Mouse (Mus musculus) activated CD4-positive, CD25-positive, alpha-beta regulatory T cell, adult 4 months (primary cell): ENCODE results near the gene Rorb. TPM values are rescaled to one million over a fixed set of nuclear protein-coding genes. Genes with fewer than 3 reads are reported as not detected.
A peak's percentile ranks its signal among the peaks of the same experiment; 100 is the strongest.

ENCODE experiments used
- ATAC-seq: one replicate; pipeline ENCODE4 v1.8.0; 2017
- polyA plus RNA-seq, 2 experiments: library from polyadenylated mRNA; unstranded; fragments of 100-300 nt; shearing (Covaris generic); gene quantifications; one replicate each; pipeline ENCODE4 v1.2.1; 2017

Gene Rorb
- polyA plus RNA-seq: under 1 TPM; 0.09 to 0.52 TPM

DNA sequence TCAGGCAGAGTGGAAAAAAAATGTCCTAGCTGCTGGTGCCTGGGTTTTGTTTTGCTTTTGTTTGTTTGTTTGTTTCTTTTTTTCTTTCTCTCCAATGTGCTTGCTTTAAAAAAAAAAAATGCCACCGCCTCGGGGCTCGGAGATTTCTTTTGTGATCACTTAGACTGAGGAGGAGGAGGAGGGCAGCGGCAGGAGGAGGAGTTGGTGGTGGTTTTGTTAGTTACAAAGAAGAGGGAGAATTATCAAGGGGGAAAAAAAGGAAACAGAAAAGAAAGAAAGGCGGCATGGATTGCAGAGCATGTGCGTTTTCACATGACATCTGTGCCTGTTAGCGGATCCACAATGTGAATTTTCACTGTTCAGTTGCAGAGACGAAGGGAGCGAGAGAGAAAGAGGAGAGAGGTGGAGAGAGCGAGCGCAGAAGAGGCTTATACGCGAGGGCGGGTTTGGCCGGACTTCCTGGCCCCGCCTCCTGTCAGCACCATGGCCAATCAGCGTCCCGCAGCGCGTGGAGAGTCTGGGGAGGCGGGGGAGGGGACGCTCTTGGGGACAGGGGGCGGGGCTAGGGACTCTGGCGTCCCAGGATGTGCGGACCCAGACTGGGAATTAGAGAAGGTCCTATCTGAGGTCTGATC, at the start of gene Rorb:
TSS of gene Rorb (minus strand) at position 404 of the 635 bp plus-strand sequence.
- peak; percentile 80 for ATAC-seq

DNA sequence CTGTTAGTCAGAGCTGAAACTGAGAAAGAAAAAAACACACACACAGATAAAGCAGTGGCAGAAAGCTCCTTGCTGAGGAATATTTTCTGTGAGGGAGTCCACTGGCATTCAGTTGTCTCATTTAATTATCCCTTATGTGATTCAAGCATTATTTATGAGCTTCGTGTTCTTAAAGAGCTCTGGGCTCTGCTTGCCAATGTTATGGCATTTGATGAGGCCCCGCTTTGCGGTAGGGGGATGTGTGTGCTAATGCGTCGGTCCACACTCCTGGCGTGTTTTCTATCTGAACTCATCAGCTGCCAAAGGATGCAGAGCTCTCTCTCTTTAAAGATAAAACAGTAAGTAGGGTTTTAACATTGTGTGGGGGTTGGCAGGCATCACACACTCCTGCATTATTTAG, 37.9 kb upstream of the Rorb start:
- no peak for ATAC-seq

DNA sequence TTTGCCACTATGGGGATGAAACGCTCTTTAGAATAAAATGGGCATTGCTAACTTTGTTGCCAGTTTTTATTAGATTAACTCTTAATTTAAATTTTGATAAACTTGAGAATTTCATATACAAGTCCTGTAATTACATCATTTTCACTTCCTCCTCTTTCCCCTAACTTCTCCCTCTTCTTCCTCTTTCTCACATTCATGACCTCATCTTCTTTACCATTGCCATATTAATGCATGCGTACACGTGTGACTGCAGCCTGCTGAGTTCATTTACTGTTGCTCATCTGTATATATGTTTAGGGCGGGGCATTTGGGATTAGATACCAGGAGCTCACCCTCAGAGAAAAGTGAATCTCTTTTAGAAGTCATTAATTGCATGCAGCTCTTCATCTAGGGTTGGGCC, 33.5 kb upstream of the Rorb start:
- no peak for ATAC-seq

DNA sequence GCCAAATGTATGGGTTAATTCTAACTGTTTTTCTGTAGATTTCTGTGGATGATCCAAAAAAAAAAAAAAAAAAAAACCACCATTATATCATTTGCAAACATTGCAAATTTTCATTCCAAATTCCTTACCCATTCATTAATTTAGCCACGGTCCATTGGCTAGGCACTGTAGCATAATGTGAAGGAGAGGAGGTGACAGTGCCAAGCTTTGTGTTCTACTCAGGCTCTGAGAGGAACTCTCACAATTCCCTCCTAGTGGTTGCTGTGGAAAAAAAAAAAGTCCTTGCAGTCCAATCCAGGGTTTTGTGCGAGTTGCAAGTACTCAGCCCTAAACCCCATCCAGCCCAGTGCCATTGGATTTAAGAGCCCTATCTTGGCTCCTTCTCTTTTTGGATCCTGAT, 25.9 kb upstream of the Rorb start:
- ATAC-seq: no peak

DNA sequence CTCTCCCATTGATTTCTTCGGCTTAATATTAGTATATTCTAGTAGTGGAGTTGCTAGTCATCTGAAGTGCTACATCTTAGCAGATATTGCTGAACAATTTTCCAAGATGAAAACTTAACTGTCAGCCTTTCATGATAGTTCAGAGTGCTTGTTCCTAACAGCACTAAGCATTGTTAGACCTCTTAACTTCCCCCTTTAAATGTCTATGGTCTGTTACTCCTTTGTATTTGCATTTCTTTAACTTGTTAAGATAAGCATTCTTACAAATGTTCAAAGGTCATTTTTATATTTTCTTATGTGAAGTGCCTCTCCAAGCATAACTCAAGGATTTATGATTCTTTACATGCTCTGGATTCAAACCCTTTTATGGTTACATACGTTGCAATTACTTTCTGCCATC, 24.8 kb upstream of the Rorb start:
- ATAC-seq: no peak

DNA sequence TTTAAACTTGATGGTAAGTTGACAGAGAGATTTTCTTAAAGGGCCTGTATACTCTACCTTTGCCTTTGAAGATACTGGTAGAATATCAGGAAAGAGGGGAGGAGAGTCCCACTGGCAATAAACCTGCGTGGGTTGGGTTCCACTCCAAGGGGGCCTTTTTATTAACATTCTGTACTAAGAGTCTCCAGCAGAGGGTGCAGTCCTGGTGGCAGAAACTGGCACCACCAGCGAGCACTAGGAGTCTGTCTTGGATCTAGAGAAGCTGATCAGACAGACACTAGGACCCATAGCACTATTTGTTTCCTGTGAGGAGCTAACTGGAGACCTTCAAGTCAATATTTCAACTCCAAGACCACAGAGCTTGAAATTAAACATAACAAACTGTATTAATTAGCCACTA, 11.3 kb upstream of the Rorb start:
- ATAC-seq: no peak

DNA sequence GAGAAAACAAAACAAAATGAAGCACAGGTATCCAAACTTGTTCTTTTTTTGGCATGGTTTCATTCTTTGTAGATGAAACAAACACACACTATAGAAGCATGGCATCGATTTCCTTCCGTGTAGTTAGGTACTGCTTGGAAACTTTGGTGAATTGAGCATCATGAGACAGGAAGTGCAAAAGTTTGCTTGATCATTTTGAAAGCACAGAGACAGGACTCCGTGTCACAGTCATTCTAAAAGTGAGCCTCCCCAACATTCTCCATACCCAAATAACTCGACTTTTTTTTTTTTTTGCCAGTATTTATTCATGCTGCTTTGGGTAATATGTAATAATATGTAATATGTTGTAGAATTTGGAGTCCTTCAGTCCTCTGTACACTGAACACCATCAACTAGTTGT, 1.2 kb upstream of the Rorb start:
- no peak for ATAC-seq

DNA sequence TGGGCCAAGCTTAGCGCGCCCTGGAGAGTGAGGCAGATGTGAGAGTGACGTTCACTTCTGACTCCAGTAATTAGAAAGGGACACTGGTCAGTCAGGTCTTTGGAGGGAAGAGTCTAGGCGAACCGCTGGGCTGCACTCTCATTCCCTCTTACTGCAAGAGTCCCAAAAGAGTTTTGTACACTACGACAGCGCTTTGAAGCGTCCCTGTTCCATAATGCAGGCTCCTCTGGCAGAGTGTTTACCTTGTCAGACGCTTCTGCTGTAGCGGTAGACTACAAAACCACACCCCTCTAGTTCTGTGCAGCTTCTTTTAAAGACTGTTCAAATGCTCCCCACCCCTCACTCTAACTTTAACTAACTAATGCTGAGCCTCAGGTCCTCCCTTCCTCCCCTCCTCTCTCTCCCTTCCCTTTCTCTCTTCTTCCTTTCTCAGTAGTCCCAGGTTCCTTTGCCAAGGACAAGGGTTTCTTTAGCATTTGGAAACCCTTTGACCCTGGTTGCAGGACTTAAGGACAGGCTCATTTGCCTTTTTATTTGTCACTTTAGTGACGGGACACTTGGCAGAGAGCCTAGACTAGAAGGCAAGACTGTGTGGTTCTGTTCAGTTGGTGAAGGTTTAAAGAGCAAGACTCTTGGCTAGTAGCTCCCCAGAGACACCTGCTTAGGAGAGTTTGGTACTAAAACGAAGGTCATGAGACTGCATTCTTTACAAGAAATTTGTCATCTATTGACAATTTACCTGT, 603 bp upstream of the Rorb start:
- no peak for ATAC-seq

DNA sequence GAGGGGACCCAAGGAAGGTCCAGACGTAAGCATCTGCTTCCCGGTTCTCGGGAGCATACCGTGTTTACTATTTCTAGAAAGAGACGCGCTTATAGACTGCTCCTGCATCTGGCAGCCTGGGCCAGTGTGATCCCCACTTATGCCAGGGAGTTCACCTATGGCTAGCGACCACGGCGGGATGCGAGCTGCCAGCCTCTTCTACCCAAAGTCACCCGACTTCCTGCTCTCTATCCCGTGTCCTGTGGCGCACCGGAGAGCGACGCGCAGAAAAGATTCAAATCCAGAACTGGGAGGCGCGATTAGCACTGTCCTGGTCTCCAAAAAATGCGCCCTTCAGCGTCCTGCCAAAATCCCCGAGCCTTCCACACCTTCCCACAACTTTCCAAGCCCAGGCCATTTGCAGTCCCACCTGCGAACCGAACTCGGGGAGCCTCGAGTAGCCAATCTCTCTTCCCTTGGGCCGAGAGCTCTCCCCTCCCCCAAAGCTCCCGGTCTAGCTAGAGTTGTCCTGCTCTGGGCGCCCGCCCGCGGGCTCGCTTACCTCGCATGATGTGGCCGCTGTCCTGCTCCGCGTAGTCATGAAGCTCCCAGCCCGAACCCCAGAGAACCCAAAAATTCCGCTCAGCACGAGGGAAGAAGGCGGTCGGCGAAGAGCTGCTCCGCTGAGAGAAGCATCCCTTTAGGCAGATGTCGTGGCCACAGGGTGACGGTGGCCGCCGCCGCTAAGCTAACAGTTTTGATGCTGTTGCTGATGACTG, 806 bp downstream of the Rorb start:
- ATAC-seq: no peak

DNA sequence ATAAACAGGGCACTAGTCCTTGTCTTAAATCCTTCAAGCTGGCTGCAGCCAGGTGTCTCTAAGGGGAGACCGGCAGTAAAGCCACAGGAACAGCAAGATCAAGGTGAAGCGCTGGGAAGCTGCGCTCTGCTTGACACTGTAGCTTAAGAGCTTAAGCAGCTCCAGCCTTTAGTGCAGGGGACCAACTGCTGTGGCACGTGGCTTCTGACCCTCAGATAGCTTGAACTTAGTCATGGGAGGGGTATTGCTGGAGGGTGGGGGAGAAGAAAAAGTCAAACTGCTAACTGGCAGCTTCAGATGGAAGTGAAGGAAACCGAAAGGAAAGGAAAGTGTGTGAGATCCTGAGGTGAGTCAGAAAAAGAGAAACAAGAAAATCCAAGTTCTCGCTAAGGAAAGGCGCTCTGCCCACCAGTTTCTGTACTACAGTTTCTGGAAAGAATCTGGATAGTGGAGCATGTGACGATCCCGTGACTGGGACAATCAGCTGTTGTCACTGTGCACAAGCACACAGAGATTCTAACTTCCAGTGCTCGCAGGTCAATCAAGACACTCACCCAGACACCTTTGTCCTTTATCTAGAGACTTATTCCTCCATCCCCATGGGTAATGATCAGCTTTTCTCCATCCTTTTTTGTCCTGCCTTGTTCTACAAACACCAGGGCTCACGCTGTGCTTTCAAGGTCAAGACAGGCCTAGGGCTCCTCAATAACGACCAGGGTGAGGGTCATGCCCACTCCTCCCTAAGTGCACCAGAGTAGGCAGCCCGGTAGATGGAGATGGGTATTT, 2.2 kb downstream of the Rorb start:
- no peak for ATAC-seq

DNA sequence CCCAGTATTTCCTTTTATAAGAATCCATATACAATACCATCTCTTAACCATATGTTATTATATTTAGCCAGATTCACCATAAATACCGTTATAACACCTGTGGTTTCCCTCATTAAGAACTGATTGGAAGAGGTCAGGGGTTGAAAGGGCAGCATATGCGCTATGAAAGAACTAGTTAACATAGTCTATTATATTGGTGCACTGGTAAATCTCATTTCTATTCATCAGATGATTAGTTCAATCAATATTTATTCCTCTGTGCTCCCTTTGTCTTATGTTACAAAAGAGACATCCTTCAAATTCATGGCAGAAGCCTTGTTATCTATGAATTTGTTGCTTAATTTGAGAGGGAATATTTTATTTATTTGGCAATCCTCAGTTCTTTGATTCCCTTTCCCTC, 6.4 kb downstream of the Rorb start:
- ATAC-seq: no peak

DNA sequence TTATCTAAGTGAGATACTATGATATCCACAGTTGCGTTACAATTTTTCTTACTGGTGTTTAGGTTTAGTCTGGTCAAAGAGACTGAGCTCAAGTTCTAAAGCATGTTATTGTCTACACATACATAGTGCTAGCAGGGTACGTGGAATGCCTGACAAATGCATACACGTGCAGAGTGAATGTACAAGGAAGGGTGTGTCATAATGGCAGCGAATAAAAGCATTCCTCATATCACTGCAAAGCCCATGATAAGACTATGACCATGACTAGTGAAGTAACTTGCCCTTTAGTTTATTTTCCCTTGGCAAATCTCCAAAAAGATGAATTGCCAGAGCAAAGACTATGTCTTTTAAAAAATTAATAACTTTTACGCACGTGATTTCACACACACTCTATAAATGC, 13.8 kb downstream of the Rorb start:
- no peak for ATAC-seq

DNA sequence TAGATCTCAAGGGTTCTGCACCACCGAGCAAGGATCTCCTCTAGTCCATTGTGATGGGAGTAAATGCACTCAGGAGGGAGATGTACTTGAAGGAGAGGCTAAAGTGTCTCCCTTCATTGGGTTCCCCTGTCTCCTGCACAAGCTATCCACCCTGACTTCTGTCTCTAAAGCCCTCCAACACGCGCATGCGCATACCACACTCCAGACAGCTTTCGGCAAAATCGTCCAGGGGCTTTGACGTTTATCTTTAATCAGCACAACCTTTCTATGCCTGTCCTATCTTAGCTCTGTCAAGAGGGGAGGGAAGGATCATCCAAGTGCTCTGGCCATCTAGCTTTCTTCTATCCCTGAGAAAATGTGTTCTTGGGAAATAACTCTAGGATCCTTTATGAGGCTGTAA, 21.6 kb downstream of the Rorb start:
- ATAC-seq: no peak

DNA sequence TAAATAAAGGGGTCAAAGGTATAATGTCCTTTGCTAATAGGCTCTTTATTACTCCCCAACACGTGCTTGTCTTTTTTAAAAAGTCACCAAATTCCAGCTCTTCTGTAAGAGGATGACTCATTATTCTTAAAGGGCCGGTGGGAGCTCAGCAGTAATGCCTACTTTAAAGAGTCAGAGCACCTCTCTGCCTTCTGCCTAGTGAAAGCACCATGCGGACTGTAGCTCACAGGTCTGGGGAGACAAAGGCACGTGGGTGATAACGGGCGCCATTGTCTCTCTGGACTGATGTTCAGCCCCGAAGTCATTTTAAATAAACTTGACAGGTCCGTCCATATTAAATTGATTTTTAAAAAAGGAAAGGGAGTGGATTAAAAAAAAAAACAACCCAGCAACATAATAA, 33.1 kb downstream of the Rorb start:
- ATAC-seq: no peak

DNA sequence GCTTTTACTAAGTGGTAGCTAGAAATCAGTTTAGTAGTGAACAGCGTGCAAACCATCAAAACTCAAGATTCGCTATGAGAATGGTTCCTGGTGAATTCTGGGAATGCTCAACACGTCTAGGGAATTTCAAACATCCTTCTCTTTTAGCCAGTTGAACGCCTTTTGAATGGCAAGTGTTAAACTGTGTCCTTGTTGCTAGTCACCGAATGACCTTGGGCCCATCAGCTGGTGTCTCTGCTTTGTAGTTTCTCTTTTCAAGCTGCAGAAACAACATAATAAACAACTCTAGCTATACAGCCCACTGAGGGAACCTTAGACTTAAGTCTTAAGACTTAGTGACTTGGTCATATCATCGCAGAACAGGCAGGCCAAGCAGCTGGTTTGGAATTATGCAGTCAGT, 36.2 kb downstream of the Rorb start:
- ATAC-seq: no peak

DNA sequence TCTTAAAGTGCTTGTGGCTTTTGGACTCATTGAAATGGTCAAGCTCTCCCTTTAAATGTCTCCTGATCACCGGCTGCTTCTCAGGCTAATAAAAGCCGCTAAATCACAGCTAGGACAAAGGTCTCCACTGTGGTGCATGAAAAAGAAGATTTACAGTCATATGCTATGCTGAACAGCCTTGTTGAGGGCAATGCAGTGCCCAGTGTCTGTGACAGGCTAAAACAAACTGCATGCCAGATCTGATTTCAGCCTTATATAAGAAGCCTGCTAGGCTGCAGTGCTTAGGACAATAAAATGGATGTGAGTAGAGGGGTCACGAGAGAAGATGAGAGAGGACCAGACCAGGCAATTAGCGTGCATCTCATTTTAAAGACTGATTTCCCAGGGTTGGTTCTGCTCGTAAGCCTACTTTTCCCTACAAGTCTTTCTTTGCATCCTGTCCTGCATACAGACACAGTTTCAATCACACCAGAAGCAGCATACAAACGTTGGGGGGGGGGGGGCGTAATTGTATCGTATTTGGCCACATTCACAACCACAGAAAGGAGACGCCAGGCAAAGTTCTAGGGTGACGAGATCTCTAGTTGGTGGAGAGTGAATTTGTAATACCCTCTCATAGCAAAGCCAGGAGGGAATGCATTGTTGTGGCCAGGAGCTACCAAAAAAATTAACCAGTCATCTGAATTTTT, 52.1 kb downstream of the Rorb start:
- ATAC-seq: no peak

DNA sequence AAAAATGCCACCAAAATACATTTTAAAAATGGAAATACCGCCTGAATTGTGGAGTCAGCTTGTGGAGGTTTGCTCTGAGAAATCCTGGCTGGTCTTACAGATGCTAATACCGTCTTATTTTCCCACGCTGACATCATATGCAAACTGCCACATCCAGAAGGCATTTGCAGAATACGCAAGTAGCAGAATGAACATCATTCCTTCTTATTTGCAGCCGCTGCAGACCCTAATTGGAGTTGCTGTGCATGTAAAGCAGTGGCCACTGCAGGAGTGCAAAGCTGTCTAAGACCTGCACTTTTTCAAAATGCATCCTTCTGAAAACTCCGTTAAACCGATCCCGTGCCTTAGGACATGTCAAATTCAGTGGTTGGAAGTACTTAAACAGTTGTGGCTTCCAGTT, 52.8 kb downstream of the Rorb start:
- ATAC-seq: no peak

DNA sequence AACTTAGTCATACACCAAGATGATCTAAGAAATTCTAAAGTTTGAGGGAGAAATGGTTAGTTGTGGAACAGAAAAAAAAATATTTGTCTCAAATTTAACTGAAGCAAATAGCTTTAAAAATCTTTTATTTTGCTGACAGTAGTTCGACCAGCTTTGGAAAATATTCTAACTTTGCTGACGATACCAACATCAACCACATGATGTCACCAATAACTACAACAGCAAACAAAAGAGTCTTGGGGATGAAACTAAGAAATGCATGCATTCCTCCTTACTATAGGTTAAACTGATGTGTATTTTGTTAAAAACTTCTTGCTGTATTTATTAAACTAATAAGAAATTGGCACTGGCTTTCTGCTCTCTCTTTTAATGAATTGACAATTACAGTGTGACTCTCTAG, 67.9 kb downstream of the Rorb start:
- no peak for ATAC-seq

DNA sequence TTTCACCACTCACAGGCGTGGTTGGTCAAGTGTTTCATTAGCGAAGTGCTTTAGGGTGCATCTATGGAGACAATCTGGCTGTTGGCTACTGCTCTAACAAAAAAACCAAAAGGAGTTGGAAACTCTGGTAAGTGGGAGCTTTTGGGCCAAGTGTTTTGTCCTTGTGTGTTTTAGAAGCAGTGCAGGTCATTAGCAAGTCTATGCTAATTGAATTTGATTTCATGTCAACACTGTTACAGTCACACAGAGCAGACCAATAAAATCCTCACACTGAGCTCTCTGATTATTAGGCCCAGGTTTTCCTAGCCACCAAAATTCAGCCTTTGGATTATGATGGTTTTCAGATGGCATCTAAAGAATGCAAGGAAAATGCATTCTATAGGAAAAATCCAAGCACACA, 70.2 kb downstream of the Rorb start:
- ATAC-seq: no peak

DNA sequence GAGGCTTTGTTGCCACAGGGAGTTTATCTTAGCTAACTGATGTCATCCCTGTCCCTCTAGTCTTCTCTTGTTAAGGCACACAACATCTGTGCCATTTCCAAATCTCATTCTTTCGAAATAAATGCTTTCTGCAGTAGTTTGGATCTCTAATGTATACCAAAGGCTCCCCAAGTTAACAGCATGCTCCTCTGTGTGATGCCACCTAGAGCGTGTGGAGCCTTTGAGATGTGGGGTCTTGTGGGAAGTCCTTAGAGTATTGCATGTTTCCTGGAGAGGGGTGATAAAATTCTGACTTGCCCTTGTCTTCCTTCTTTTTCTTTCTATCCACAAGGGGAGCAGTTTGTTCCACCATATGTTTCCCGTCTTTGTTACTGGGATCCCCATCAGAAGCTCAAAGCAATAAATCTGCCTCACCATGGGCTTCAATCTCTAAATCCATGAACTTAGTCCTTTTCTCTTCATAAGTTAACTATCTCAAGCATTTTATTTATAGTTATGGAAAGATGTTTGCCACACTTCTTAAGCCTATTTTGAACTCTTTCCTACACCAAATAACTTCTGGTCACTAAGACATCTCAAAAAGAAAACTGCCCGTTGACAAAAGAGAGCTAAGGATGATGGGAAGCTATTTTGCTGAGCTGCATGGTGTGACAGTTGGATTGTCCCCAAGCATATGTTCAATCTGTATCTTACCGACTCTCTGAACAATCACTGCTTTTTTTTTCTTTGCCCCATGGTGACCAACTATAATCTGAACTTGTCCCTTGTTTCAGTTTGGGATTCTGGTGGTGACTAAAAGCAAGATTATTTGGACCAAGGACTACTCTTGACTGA, 76.3 kb downstream of the Rorb start:
- no peak for ATAC-seq

DNA sequence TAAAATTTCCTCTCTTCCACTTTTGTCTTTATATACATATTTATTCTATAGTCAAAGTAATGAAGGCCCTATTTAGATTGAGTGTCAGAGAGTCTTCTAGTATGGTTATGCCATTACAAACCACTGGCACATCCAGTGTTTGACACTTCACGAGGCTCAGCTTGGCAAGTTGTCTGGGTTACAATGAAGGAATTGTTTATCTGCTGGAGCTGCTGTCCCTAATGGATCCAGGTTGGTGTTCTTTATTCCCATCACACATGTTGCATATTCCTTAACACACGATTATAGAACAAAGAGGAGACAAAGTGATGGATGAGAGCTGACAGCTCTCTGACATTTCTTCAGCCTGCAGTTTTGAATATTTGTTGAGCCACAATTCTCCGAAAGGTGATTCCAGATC, 77.0 kb downstream of the Rorb start:
- no peak for ATAC-seq

DNA sequence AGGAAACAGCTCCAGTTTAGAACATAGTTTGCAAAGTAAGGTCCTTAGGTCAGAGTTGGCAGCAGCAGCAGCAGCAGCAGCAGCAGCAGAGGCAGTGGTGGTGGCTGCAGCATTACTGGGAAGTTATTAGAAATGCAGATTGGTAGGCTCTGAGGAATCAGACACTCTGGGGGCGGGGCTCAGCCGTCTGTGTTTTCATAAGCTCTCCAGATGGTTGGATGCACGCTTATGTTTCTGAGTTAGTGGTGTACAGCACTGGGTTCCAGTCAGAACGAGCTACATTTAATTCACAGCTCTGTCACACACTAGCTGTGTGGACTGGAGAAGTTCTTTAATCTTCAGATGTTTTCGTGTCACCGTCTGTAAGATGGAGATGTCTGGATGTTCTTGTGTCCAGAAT, 105.9 kb downstream of the Rorb start:
- no peak for ATAC-seq
